Mouse (Mus musculus) gastrocnemius, adult 8-10 months (tissue): ENCODE results near the gene Rps27l. TPM values are rescaled to one million over a fixed set of nuclear protein-coding genes. Genes with fewer than 3 reads are reported as not detected.
"Not testable (repeated sequence)": the region's sequence is repeated elsewhere in the genome, so short reads cannot be mapped to it uniquely, and the experiment has no call there.

ENCODE experiments used
- DNase-seq, 2 experiments: peaks; one replicate each; pipeline ENCODE4 v3.0.0; 2022; ENCODE audit warnings: low spot score in 2 of 2
- total RNA-seq, 4 experiments: library from RNA; stranded (reverse); gene quantifications; 2 replicates each; pipeline ENCODE4 v1.2.4; 2022

The Rps27l gene
- 100 to 1,000 TPM; 223 to 268 (median 240) TPM for total RNA-seq

- DNase-seq: peak; percentile 93 to 95
Measured at GRCm38 (mm10) chr9:66945647-66946641, at the start of gene Rps27l. Rps27l (plus strand) TSS chr9:66946086.

- no peak for DNase-seq
Measured at GRCm38 (mm10) chr9:66896951-66897350, 48.9 kb upstream of the Rps27l start.

GRCm38 (mm10) chr9:66897851-66898250, 48.0 kb upstream of the Rps27l start:
- no peak for DNase-seq

- no peak for DNase-seq
Measured at GRCm38 (mm10) chr9:66899072-66899471, 46.8 kb upstream of the Rps27l start.

GRCm38 (mm10) chr9:66899526-66899925, 46.4 kb upstream of the Rps27l start:
- no peak for DNase-seq

GRCm38 (mm10) chr9:66905990-66906389, 39.9 kb upstream of the Rps27l start:
- DNase-seq: no peak

GRCm38 (mm10) chr9:66907126-66907525, 38.8 kb upstream of the Rps27l start:
- DNase-seq: no peak

GRCm38 (mm10) chr9:66907746-66908397, 38.0 kb upstream of the Rps27l start:
- no peak for DNase-seq

GRCm38 (mm10) chr9:66909922-66910321, 36.0 kb upstream of the Rps27l start:
- no peak for DNase-seq

- DNase-seq: no peak
Measured at GRCm38 (mm10) chr9:66910677-66911076, 35.2 kb upstream of the Rps27l start.

GRCm38 (mm10) chr9:66912304-66912703, 33.6 kb upstream of the Rps27l start:
- no peak for DNase-seq

- not testable (repeated sequence) for DNase-seq
Measured at GRCm38 (mm10) chr9:66913254-66913934, 32.5 kb upstream of the Rps27l start.

GRCm38 (mm10) chr9:66914540-66914939, 31.3 kb upstream of the Rps27l start:
- no peak for DNase-seq

- no peak for DNase-seq
Measured at GRCm38 (mm10) chr9:66915401-66915800, 30.5 kb upstream of the Rps27l start.

- DNase-seq: no peak
Measured at GRCm38 (mm10) chr9:66915869-66916785, 29.8 kb upstream of the Rps27l start.

GRCm38 (mm10) chr9:66917216-66917891, 28.5 kb upstream of the Rps27l start:
- DNase-seq: no peak

- no peak for DNase-seq
Measured at GRCm38 (mm10) chr9:66917892-66918255, 28.0 kb upstream of the Rps27l start.

GRCm38 (mm10) chr9:66918672-66919330, 27.1 kb upstream of the Rps27l start:
- no peak for DNase-seq

- DNase-seq: peak; percentile 95
Measured at GRCm38 (mm10) chr9:66919382-66919971, 26.4 kb upstream of the Rps27l start, which contains the start of gene Rab8b. Rab8b (minus strand) TSS chr9:66919687.
